Mouse (Mus musculus) megakaryocyte, embryonic 14.5 days (primary cell): ENCODE results near the gene Ifit1bl2.

ENCODE experiments used
- FLI1 ChIP-seq: IDR thresholded peaks from 2 replicates; pipeline ENCODE4 v1.6.1; 2012; ENCODE audit warnings: low read length, inconsistent platforms, mixed read lengths
- GATA1 ChIP-seq: IDR thresholded peaks from 3 replicates; pipeline ENCODE4 v1.6.1; 2012; ENCODE audit warnings: mixed read lengths, low read length, inconsistent platforms, borderline replicate concordance

DNA sequence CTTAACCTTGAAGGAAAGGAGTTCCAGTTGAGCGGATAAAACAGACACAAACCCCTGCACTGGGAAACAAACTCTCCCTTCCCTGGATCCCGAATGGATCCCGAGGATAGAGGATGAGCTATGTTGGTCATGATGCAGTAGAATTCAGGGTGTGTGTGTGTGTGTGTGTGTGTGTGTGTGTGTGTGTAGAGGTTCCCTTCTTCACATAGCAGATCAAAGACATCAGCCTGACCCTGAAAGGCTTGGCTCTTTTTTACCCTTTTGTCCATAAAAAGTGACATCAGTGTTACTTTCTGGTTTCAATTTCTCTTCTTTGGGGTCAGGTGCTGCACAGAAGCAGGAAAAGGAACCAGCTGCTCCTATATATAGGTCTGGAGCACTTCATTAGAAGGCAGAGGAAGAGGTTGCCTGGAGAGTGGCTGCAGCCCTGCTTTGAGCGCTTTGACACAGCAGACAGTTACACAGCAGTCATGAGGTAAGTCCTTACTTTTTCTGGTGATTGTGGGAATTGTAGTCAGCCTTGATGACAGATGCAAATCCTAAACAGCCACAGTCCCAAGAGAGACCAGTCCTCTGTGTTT, 70.6 kb downstream of the Ifit1bl2 start:
- TF ChIP-seq GATA1 (no peak), FLI1 (no peak)
